Mouse (Mus musculus) midbrain, postnatal 0 days (tissue): Measurements from ENCODE around the gene Tigd4. TPM values are rescaled to one million over a fixed set of nuclear protein-coding genes. Genes with fewer than 3 reads are reported as not detected.

ENCODE experiments used
- ATAC-seq: fragments of 200-750 bp; cut with Nextera tagmentation; 2 replicates; pipeline ENCODE4 v1.8.0; 2017; ENCODE audit warnings: moderate number of reproducible peaks, mild to moderate bottlenecking, moderate TSS enrichment, moderate library complexity; ENCODE audit not compliant: low FRiP score
- DNase-seq: peaks from one replicate; pipeline ENCODE4 v3.0.0-alpha.2; 2015; ENCODE audit warnings: low spot score
- H3K27ac ChIP-seq: fragments of 300-500 bp; sonication (generic); 2 replicates; pipeline ENCODE4 v1.5.1; 2014; ENCODE audit warnings: low read depth, mild to moderate bottlenecking, low read length, mixed read lengths
- H3K27me3 ChIP-seq: fragments of 300-500 bp; sonication (generic); 2 replicates; pipeline ENCODE4 v1.6.1; 2014; ENCODE audit warnings: low read length, control low read depth, mixed read lengths; ENCODE audit not compliant: insufficient read depth
- H3K36me3 ChIP-seq: fragments of 300-500 bp; sonication (generic); 2 replicates; pipeline ENCODE4 v1.6.1; 2014; ENCODE audit warnings: low read length, control low read depth, mixed read lengths; ENCODE audit not compliant: insufficient read depth
- H3K4me1 ChIP-seq: fragments of 300-500 bp; sonication (generic); 2 replicates; pipeline ENCODE4 v1.6.1; 2014; ENCODE audit warnings: mild to moderate bottlenecking, control low read depth, antibody characterized with exemption, low read length, mixed read lengths; ENCODE audit not compliant: insufficient read depth
- H3K4me2 ChIP-seq: fragments of 300-500 bp; sonication (generic); 2 replicates; pipeline ENCODE4 v1.6.1; 2014; ENCODE audit warnings: low read depth, mild to moderate bottlenecking, low read length, mixed read lengths; ENCODE audit not compliant: poor library complexity, severe bottlenecking
- H3K4me3 ChIP-seq: fragments of 300-500 bp; sonication (generic); 2 replicates; pipeline ENCODE4 v1.5.1; 2014; ENCODE audit warnings: low read depth, mild to moderate bottlenecking, low read length, moderate library complexity
- H3K9ac ChIP-seq: fragments of 300-500 bp; sonication (generic); replicated peaks from 2 replicates; pipeline ENCODE4 v1.6.1; 2014; ENCODE audit warnings: mild to moderate bottlenecking, low read length, moderate library complexity, mixed read lengths; ENCODE audit not compliant: poor library complexity, severe bottlenecking
- H3K9me3 ChIP-seq: fragments of 300-500 bp; sonication (generic); 2 replicates; pipeline ENCODE4 v1.6.1; 2016; ENCODE audit warnings: low read length, control low read depth
- CTCF ChIP-seq: IDR thresholded peaks from 2 replicates; pipeline ENCODE4 v1.5.1; 2016; ENCODE audit warnings: antibody characterized with exemption, mild to moderate bottlenecking
- WGBS: fragments of 180-500 bp; shearing (Covaris S2); extraction: QIAGEN DNeasy Blood & Tissue Kit; methylation state at CpG from one replicate; pipeline ENCODE4 v1.1.7; 2014; 5-methylcytosine and 5-hydroxymethylcytosine counted together
- polyA plus RNA-seq: library from polyadenylated mRNA; unstranded; fragments of >200 nt; fragmentation: Nextera tagmentation; extraction: Ambion mirVana; gene quantifications from 2 replicates; pipeline ENCODE4 v1.2.1, GENCODE M21; 2015
- total RNA-seq: library from RNA; depleted of rRNA; stranded (reverse); fragments of >200 nt; gene quantifications from 2 replicates; pipeline ENCODE4 v1.2.3, GENCODE M21; 2014; rRNA removed

Tigd4 gene
- total and polyA plus RNA-seq, 2 experiments from 2014 or later = not detected

DNA sequence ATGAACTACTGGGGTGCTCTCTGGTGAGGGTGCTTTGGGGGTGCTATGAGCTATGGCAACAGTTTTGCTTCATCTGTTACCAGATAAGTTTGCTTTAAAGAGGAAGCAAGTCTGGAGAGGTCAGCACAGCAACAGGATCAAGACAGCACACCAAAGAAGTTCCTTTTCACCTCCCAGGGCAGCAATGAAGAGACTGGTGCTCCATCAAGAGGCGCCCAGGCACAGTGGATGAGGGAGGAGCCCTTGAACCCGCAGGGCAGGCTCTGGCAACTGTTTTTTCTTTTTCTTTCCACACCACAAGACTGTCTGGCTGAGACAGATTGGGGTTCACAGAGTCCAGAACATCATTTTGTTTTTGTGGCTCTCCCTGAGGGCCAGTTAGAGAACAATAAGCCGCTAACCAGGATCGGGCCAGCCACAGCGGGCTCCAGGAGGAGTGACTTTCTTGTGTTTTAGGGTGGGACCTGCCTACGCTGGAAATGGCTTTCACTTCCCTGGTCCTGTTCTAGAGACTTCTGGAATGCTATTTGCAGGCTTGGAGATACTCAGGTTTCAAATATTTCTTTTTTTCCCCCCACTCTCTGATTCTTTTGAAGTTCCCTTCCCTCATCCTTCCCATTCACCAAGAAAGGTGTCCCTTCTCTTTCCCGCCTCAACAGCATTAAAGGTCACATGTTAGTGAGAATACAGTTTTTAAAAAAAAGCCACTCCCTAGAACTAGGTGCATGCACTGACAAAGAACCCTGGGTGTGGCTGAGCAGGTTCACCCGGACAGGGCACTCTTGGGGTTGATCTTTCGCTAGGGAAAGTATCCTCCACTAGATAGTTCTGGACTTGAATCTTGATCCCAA lies 52.0 kb downstream of the Tigd4 start:
- Histone ChIP-seq H3K4me1 (no peaks in the 10 kb centered on the region), H3K36me3 (no peaks in the 10 kb centered on the region), H3K9ac (no peak overlapping the region), H3K4me2 (no peak overlapping the region), H3K27me3 (no peaks in the 10 kb centered on the region), H3K9me3 (no peaks in the 10 kb centered on the region), H3K4me3 (no peak overlapping the region), H3K27ac (no peak overlapping the region)
- no peak for ATAC-seq
- no peak for DNase-seq
- TF ChIP-seq CTCF = no peak
- WGBS = 85% methylated on average over 9 of the region's 9 CpGs

DNA sequence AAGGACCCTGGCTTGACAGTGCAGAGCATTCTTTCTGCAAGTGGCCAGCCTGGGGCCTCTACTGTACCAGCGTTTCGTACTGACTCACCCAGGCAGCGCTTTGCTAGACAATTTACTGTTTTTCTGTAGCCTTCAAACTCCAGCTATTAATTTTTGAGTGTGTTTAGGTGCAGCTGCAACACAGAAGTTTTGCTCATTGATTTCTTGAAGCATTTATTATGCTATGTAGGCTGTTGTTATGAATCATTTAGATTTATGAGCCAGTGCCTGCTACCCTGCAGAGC lies 52.6 kb downstream of the Tigd4 start:
- H3K27ac ChIP-seq = no peak overlapping the region
- WGBS = 95% methylated on average over 3 of the region's 3 CpGs

DNA sequence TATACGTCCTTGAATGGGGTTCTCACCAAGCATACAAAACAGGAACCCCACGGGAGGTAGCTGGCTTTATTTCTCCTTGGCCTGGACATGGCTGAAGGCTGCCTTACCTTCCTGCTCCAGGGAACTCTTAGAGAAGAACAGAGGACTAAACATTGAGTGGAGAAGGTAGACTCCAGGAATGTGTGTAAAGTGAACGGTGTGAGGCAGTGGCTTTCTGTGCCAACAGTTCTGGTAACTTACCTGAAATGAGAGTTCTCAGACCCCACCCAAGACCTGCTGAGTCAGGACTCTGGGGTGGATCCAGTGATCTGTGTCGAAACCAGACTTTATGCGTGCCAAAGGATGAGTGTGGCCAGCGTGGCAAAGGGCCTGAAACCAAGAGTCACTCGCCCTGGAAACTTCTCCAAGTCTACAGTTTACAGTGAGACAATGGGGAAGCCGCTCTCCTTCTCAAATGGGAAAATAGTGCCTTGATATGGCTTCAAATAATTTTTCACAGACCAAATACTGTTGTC lies 53.0 kb downstream of the Tigd4 start:
- Histone ChIP-seq H3K4me3 (no peak overlapping the region), H3K4me1 (no peaks in the 10 kb centered on the region), H3K36me3 (no peaks in the 10 kb centered on the region), H3K9me3 (no peaks in the 10 kb centered on the region), H3K27me3 (no peaks in the 10 kb centered on the region), H3K9ac (no peak overlapping the region), H3K27ac (no peak overlapping the region), H3K4me2 (no peak overlapping the region)
- 87% methylated on average over 8 of the region's 8 CpGs for WGBS
- ATAC-seq (no peak), DNase-seq (no peak)
- TF ChIP-seq CTCF = no peak

More for the DNA sequence above, 52.6 kb downstream of the Tigd4 start:
- H3K4me2 ChIP-seq = no peak overlapping the region
- no peaks in the 10 kb centered on the region for H3K4me1 ChIP-seq
- DNase-seq (no peak), ATAC-seq (no peak)
- no peak for TF ChIP-seq CTCF
- no peak overlapping the region for H3K4me3 ChIP-seq
- no peaks in the 10 kb centered on the region for H3K27me3 ChIP-seq
- no peaks in the 10 kb centered on the region for H3K9me3 ChIP-seq
- H3K9ac ChIP-seq = no peak overlapping the region
- no peaks in the 10 kb centered on the region for H3K36me3 ChIP-seq

Other genes with a start within 250 kb of the Tigd4 start
- 3.7 and 3.8 TPM in 2 replicates for gene Fhdc1, start 113.1 kb upstream of the Tigd4 start, total RNA-seq
- 3.0 TPM in 2 replicates for gene Fhdc1, start 113.1 kb upstream of the Tigd4 start, polyA plus RNA-seq
- 20.2 and 25.4 TPM in 2 replicates for gene Arfip1, start 10.9 kb upstream of the Tigd4 start, total RNA-seq
- gene Arfip1, start 10.9 kb upstream of the Tigd4 start, polyA plus RNA-seq = 20.7 and 21.2 TPM in 2 replicates
- gene Tmem154, start 72.6 kb downstream of the Tigd4 start, total RNA-seq = 0.42 TPM in 1 of 2 replicates, not detected in the other
- 0.86 and 2.0 TPM in 2 replicates for gene Tmem154, start 72.6 kb downstream of the Tigd4 start, polyA plus RNA-seq
- 42.1 and 46.9 TPM in 2 replicates for gene Fbxw7, start 221.7 kb downstream of the Tigd4 start, total RNA-seq
- 34.4 TPM in 2 replicates for gene Fbxw7, start 221.7 kb downstream of the Tigd4 start, polyA plus RNA-seq